Mouse (Mus musculus) cerebellum, adult 2 months (tissue): ENCODE measurements around the gene A530016L24Rik.

Experiments used
- CTCF ChIP-seq: fragments of 200-500 bp; IDR thresholded peaks from 2 replicates; pipeline ENCODE4 v1.5.1; 2011; ENCODE audit warnings: low read depth, mild to moderate bottlenecking, control low read depth, low read length, moderate library complexity, borderline replicate concordance; ENCODE audit not compliant: insufficient read depth
- POLR2A ChIP-seq: fragments of 200-500 bp; IDR thresholded peaks from 2 replicates; pipeline ENCODE4 v1.6.1; 2011; ENCODE audit warnings: low read length, control low read depth, borderline replicate concordance; ENCODE audit not compliant: insufficient read depth

DNA sequence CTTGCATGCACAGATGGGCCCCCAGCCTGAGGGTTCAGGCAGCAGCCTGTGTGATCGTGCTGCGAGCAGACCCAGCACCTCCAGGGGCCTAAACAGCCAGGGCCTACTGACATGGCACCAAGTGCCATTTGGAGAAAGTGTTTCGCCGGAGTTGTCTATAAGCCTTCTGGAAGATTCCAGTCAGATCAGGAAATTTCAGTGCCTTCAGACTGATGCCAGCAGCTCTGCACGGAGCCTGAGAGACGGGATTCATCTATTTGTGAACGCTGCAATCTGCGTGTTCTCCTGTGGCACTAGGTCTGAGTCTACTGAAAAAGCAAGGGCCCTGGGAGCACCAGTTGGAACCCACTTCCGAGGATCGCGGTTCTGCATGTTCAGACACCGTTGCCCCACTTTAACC is 51.1 kb downstream of the A530016L24Rik start:
- TF ChIP-seq CTCF (no peak), POLR2A (no peak)
